Mouse (Mus musculus) olfactory bulb, adult 2 months (tissue): ENCODE results near the gene Hspb9.

ENCODE experiments used
- CTCF ChIP-seq: fragments of 200-500 bp; IDR thresholded peaks from 2 replicates; pipeline ENCODE4 v1.5.1; 2012; ENCODE audit warnings: low read depth, mild to moderate bottlenecking, low read length, moderate library complexity; ENCODE audit not compliant: insufficient read depth
- POLR2A ChIP-seq: fragments of 200-500 bp; IDR thresholded peaks from 2 replicates; pipeline ENCODE4 v1.6.1; 2012; ENCODE audit warnings: mild to moderate bottlenecking, low read depth, low read length, moderate library complexity; ENCODE audit not compliant: insufficient read depth

DNA sequence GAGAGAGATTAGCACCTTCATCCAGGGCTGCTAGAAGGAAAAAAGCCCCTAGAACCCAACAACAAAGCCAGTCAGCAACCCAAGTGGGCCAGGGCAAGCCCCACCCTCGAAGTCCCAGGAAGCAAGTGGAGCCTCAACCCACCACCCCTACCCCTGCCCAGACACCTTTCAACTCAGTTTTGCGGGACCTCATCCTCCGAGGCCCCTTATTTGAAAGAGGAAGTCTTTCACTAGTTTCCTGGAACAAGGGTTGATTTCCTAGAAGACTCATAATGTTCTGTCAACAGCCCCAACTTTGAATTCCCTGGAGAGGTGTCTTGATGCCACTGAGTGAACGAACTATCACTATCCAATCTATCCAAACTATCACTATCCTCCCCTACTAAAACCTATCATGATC, 16.3 kb downstream of the Hspb9 start:
- TF ChIP-seq CTCF, result no peak
- no peak for TF ChIP-seq POLR2A
